Mouse (Mus musculus): ENCODE data around the gene Naa10. TPM values are rescaled to one million over a fixed set of nuclear protein-coding genes. Genes with fewer than 3 reads are reported as not detected.
A peak's percentile ranks its signal among the peaks of the same experiment; 100 is the strongest.

The Naa10 gene
- polyA plus RNA-seq, 1 experiment: 87.7 TPM

DNA sequence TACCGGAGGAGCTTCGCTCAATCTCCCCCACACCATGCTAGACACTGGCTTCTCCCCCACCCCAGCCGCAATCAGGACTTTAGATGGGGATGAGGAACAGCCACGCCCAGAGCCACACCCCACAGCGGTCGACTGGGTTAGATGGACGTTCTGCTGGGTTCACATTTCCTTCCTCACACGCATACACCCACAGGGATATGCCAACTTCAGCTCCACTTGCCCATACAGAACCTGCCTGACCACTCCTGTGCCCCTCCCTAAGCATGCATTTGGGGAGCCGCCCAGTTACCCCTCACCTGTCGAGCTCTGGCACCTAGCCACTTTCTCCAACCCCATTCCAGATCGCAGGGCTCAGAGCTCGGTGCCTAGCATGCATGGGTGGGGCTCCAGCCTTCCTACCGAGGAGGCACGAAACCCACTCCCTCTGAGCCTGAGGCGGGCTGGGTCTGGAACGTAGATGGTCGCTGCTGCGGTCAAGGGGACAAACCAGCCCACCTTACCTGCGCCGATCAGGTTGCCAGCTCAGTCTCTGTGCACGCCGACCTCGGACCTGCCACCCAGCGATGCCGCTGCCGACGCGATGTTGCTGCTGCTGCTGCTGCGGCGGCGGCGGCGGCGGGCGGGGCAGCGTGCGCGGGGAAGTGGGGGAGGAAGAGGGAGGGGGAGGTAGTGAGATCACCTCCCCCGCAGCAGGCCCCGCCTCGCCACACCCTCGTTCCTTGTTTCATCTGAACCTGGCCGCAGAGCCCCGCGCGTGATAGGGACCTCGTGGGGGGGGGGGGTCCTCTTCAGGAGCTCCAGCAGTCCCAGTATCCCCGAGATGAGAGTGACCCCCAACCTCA lies 41.3 kb downstream of the Naa10 start:
- peak; percentile 82 for DNase-seq (ENCODE audit: low read depth)
- TF ChIP-seq POLR2A (IDR thresholded peaks at IDR 0.05; ENCODE audit: borderline replicate concordance, extremely low read depth, insufficient read depth, insufficient read length, poor library complexity, severe bottlenecking) (0 out of 2 replicates have a peak, but pooled peaks have one; percentile 24), CTCF (IDR thresholded peaks at IDR 0.05; ENCODE audit: borderline replicate concordance, extremely low read depth, insufficient read depth, insufficient read length) (no peak)

DNA sequence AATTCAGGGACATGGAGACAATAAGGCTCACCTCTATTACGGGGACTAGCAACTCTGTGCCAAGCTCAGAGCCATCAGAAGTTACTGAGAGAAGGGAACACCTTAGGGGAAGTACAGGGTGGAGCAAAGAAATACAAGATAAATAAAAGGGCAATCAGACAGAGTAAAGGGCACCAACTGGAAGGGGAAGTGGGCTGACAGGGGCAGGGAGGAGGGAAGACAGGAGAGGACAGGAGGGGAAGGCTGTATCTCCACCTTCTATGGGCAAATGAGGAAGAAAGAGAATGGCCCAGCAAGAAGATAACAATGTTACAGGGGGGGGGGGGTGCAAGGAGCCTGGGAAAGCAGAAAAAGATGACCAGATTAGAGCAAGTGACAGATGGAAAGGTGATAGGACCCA lies 44.7 kb downstream of the Naa10 start:
- no peak for DNase-seq (ENCODE audit: low read depth)
- TF ChIP-seq POLR2A (IDR thresholded peaks at IDR 0.05; ENCODE audit: borderline replicate concordance, extremely low read depth, insufficient read depth, insufficient read length, poor library complexity, severe bottlenecking): no peak
- no peak for TF ChIP-seq CTCF (IDR thresholded peaks at IDR 0.05; ENCODE audit: borderline replicate concordance, extremely low read depth, insufficient read depth, insufficient read length)

DNA sequence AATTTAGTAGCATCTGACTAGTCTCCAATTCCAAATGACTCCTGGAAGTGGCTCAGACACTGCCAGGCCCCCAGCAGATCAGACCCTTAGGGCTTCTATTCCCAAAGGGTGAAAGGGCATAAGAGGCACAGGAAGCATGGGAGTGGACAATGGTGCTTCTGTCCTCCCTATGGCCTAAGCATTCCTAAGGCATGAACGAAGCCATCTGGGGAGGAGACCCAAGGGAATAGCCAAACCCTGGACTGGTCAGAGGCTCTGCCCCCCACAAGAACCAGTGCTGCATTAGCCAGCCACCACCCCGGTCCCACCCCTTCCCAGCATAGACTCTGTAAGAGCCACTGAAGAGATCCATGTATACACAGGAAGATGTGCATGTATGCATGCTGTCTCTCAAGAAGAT lies 45.9 kb downstream of the Naa10 start:
- TF ChIP-seq CTCF (IDR thresholded peaks at IDR 0.05; ENCODE audit: borderline replicate concordance, extremely low read depth, insufficient read depth, insufficient read length): no peak
- no peak for TF ChIP-seq POLR2A (IDR thresholded peaks at IDR 0.05; ENCODE audit: borderline replicate concordance, extremely low read depth, insufficient read depth, insufficient read length, poor library complexity, severe bottlenecking)
- DNase-seq (ENCODE audit: low read depth): no peak

DNA sequence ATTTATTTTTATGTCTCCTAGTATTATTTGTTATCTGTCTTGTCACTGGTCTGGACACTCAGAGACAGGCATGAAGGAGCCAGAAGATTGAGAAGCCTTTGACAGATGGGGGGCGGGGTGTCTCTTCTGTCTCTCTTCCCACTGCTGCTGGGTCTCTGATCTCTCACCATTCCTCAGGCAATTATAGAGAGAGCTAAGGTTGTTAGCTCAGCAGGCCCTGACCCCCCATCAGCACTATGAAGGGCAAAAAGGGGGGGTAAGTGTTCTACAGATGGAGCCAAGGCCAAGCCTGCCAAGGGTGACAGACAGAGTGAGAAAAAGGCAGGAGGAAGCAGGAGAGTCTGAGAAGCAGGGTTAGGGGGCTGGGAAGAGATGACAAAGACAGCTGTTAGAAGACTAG lies 49.8 kb downstream of the Naa10 start:
- peak; percentile 66 for DNase-seq (ENCODE audit: low read depth)
- TF ChIP-seq CTCF (IDR thresholded peaks at IDR 0.05; ENCODE audit: borderline replicate concordance, extremely low read depth, insufficient read depth, insufficient read length): no peak
- no peak for TF ChIP-seq POLR2A (IDR thresholded peaks at IDR 0.05; ENCODE audit: borderline replicate concordance, extremely low read depth, insufficient read depth, insufficient read length, poor library complexity, severe bottlenecking)

DNA sequence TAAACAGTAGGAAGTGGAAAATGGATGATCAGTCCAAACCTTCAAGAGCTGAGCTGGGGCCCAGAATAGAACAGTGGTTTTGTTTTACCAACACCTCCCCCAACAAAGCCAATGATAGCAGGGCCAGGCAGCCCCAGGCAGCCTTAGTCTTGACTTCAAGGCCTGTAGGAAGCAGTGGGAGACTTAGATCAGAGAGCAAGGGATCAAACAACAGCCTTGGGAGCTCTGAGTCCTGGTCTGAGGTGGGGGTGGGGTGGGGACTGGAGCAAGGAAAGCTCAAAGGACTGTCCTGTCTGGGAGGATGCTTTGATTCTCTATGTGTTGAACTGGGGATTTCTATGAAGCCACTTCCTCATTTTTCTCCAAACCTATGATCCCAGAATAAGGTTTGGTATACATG lies 50.3 kb downstream of the Naa10 start:
- TF ChIP-seq POLR2A (IDR thresholded peaks at IDR 0.05; ENCODE audit: borderline replicate concordance, extremely low read depth, insufficient read depth, insufficient read length, poor library complexity, severe bottlenecking): no peak
- no peak for TF ChIP-seq CTCF (IDR thresholded peaks at IDR 0.05; ENCODE audit: borderline replicate concordance, extremely low read depth, insufficient read depth, insufficient read length)
- peak; percentile 54 for DNase-seq (ENCODE audit: low read depth)

DNA sequence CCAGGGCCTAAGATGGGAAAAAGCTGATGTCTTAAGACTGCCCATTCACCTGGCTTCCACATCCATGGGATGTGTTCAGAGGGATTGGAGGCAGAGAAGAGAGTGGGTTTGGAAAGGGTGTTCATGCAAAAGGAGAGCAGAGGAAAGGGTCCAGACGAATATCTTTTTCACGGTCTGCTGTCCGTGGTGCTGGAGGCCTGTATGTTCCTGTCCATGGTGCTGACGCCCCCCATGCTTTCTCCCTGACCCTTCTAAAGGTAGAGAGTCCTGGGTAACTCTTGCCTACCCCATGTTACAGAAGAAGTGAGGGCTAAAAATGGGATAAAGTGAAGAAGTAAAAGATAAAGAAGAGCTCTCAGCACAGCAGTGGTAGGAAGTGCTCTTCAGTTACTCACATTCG lies 52.4 kb downstream of the Naa10 start:
- no peak for DNase-seq (ENCODE audit: low read depth)
- no peak for TF ChIP-seq CTCF (IDR thresholded peaks at IDR 0.05; ENCODE audit: borderline replicate concordance, extremely low read depth, insufficient read depth, insufficient read length)
- no peak for TF ChIP-seq POLR2A (IDR thresholded peaks at IDR 0.05; ENCODE audit: borderline replicate concordance, extremely low read depth, insufficient read depth, insufficient read length, poor library complexity, severe bottlenecking)

DNA sequence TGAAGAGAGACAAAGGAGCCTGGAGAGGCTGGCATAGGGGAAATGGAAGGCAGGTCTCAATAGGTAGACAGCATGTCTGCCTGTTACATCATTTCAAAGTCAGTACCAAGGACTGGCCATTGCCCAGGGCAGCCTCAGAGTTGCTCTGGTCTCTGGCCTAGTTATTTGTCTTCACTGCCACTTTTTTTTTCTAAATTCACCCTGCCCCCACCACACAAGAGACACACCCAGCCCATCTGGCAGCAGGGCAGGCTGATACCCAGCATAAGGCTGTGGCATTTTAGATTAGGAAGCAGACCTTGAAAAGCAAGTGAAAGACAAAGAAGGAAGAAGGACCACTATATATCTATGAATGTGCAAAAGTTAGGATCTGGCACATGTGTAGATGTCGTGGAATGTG lies 53.9 kb downstream of the Naa10 start:
- peak; percentile 48 for DNase-seq (ENCODE audit: low read depth)
- TF ChIP-seq POLR2A (IDR thresholded peaks at IDR 0.05; ENCODE audit: borderline replicate concordance, extremely low read depth, insufficient read depth, insufficient read length, poor library complexity, severe bottlenecking): no peak
- no peak for TF ChIP-seq CTCF (IDR thresholded peaks at IDR 0.05; ENCODE audit: borderline replicate concordance, extremely low read depth, insufficient read depth, insufficient read length)

DNA sequence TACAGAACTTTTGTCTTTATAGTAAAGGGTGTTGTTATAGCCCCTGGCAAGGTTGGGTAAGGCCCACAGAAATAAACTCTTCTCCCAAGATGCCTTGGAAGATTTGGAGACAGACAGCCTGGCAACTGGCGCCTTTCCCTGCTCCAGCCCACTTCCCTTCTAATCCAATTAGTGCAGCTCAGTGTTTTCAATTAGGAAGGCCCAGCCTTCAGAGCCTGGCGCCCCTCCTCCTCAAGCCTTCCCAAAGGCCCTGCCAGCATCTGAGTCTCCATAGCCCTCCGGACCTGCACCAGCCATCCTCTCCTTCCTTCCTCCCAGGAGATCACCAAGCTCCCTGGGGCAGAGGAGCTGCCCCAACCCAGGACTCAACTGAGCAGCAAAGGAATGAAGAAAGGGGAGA lies 54.5 kb downstream of the Naa10 start:
- TF ChIP-seq POLR2A (IDR thresholded peaks at IDR 0.05; ENCODE audit: borderline replicate concordance, extremely low read depth, insufficient read depth, insufficient read length, poor library complexity, severe bottlenecking) (no peak), CTCF (IDR thresholded peaks at IDR 0.05; ENCODE audit: borderline replicate concordance, extremely low read depth, insufficient read depth, insufficient read length) (no peak)
- DNase-seq (ENCODE audit: low read depth): peak; percentile 87

Other genes starting within 250 kb of the Naa10 start
- gene Slc6a8, start 248.8 kb downstream of the Naa10 start, polyA plus RNA-seq (2012; rRNA removed): 62.2 and 71.4 TPM in 2 replicates
- 44.3 and 48.6 TPM in 2 replicates for gene Bcap31, start 205.8 kb downstream of the Naa10 start, polyA plus RNA-seq (2012; rRNA removed)
- gene Abcd1, start 205.3 kb downstream of the Naa10 start, polyA plus RNA-seq (2012; rRNA removed): 16.0 and 19.3 TPM in 2 replicates
- 0.58 and 0.79 TPM in 2 replicates for gene Plxnb3, start 164.9 kb downstream of the Naa10 start, polyA plus RNA-seq (2012; rRNA removed)
- 0.85 and 1.2 TPM in 2 replicates for gene Srpk3, start 147.5 kb downstream of the Naa10 start, polyA plus RNA-seq (2012; rRNA removed)
- 382 and 510 TPM in 2 replicates for gene Idh3g, start 135.0 kb downstream of the Naa10 start, polyA plus RNA-seq (2012; rRNA removed)
- 130 and 205 TPM in 2 replicates for gene Ssr4, start 134.9 kb downstream of the Naa10 start, polyA plus RNA-seq (2012; rRNA removed)
- gene Pdzd4, start 97.0 kb downstream of the Naa10 start, polyA plus RNA-seq (2012; rRNA removed): 88.2 and 125 TPM in 2 replicates
- gene Avpr2, start 29.8 kb downstream of the Naa10 start, polyA plus RNA-seq (2012; rRNA removed): not detected in 2 replicates
- gene L1cam, start 25.8 kb downstream of the Naa10 start, polyA plus RNA-seq (2012; rRNA removed): 141 and 249 TPM in 2 replicates
- gene Arhgap4, start 74 bp downstream of the Naa10 start, polyA plus RNA-seq (2012; rRNA removed): 6.6 and 8.5 TPM in 2 replicates
- 8.0 and 8.7 TPM in 2 replicates for gene Renbp, start 8.9 kb upstream of the Naa10 start, polyA plus RNA-seq (2012; rRNA removed)
- 50.3 and 83.2 TPM in 2 replicates for gene Hcfc1, start 44.4 kb upstream of the Naa10 start, polyA plus RNA-seq (2012; rRNA removed)
- gene Irak1, start 102.0 kb upstream of the Naa10 start, polyA plus RNA-seq (2012; rRNA removed): 59.2 and 77.8 TPM in 2 replicates
- not detected in 2 replicates for gene Opn1mw, start 205.5 kb upstream of the Naa10 start, polyA plus RNA-seq (2012; rRNA removed)
- gene Mecp2, start 213.4 kb upstream of the Naa10 start, polyA plus RNA-seq (2012; rRNA removed): 25.4 and 38.9 TPM in 2 replicates
- not detected in 2 replicates for gene Tex28, start 245.9 kb upstream of the Naa10 start, polyA plus RNA-seq (2012; rRNA removed)

Data from brain, embryonic 14.5 days (tissue).